Mouse (Mus musculus): Measurements from ENCODE around the gene 4930442H23Rik. TPM values are rescaled to one million over a fixed set of nuclear protein-coding genes. Genes with fewer than 3 reads are reported as not detected.
"Not testable (repeated sequence)": the region's sequence is repeated elsewhere in the genome, so short reads cannot be mapped to it uniquely, and the experiment has no call there.

4930442H23Rik gene
- polyA plus RNA-seq (2015; fragmentation: Nextera tagmentation; extraction: Ambion mirVana), result not detected in 2 replicates

- ATAC-seq, result no peak
- Histone ChIP-seq H3K4me1 (ENCODE audit: control insufficient read depth, insufficient read depth, low read depth, low read length) (peaks cover 14% of the 10 kb centered on the region), H3K27ac (ENCODE audit: low read depth, low read length) (peak within 1 kb of the TSS; percentile 93), H3K4me3 (ENCODE audit: low read length) (peak within 1 kb of the TSS; percentile 76), H3K9me3 (ENCODE audit: control insufficient read depth, low read length) (no peaks in the 10 kb centered on the region), H3K27me3 (replicated peaks; ENCODE audit: control insufficient read depth, insufficient read depth, low read length) (no peaks in the 10 kb centered on the region), H3K9ac (ENCODE audit: low read depth, low read length) (peak within 1 kb of the TSS; percentile 75), H3K4me2 (ENCODE audit: low read length) (peak within 1 kb of the TSS; percentile 69), H3K36me3 (ENCODE audit: control insufficient read depth, insufficient read depth, low read length) (peaks cover 45% of the 10 kb centered on the region)
- WGBS, result 88% methylated on average over 5 of the region's 5 CpGs
Observed at GRCm38 (mm10) chr10:81183805-81184204, at the start of gene 4930442H23Rik. 4930442H23Rik (minus strand) TSS chr10:81183849.

- 0% methylated on average over 22 of the region's 28 CpGs for whole genome bisulfite sequencing
- Histone ChIP-seq H3K27me3 (replicated peaks; ENCODE audit: control insufficient read depth, insufficient read depth, low read length) (0 out of 2 replicates have a peak, but pooled peaks cover 3% of the 10 kb centered on the region), H3K4me2 (ENCODE audit: low read length) (peak overlapping the region; percentile 76), H3K9ac (ENCODE audit: low read depth, low read length) (peak overlapping the region; percentile 90), H3K36me3 (ENCODE audit: control insufficient read depth, insufficient read depth, low read length) (peaks cover 3% of the 10 kb centered on the region; the same call in 1 of the 2 replicates), H3K4me3 (ENCODE audit: low read length) (peak overlapping the region; percentile 76), H3K9me3 (ENCODE audit: control insufficient read depth, low read length) (no peaks in the 10 kb centered on the region), H3K4me1 (ENCODE audit: control insufficient read depth, insufficient read depth, low read depth, low read length) (peaks cover 28% of the 10 kb centered on the region), H3K27ac (ENCODE audit: low read depth, low read length) (peak overlapping the region; percentile 67)
- peak; percentile 55 for ATAC-seq
Observed at GRCm38 (mm10) chr10:81233226-81233585, 49.6 kb upstream of the 4930442H23Rik start.

- Histone ChIP-seq H3K4me3 (ENCODE audit: low read length) (peak within 1 kb of the TSS; percentile 76), H3K9me3 (ENCODE audit: control insufficient read depth, low read length) (no peaks in the 10 kb centered on the region), H3K4me2 (ENCODE audit: low read length) (peak within 1 kb of the TSS; percentile 76), H3K27ac (ENCODE audit: low read depth, low read length) (peak within 1 kb of the TSS; percentile 67), H3K4me1 (ENCODE audit: control insufficient read depth, insufficient read depth, low read depth, low read length) (peaks cover 33% of the 10 kb centered on the region), H3K27me3 (replicated peaks; ENCODE audit: control insufficient read depth, insufficient read depth, low read length) (no peaks in the 10 kb centered on the region), H3K36me3 (ENCODE audit: control insufficient read depth, insufficient read depth, low read length) (peaks cover 3% of the 10 kb centered on the region; the same call in 1 of the 2 replicates), H3K9ac (ENCODE audit: low read depth, low read length) (peak within 1 kb of the TSS; percentile 90)
- 8% methylated on average over 29 of the region's 29 CpGs for WGBS
- peak; percentile 81 for ATAC-seq
Observed at GRCm38 (mm10) chr10:81232580-81233225, 49.1 kb upstream of the 4930442H23Rik start, which contains the start of gene Zfr2. Zfr2 (plus strand) TSS chr10:81233155.

GRCm38 (mm10) chr10:81231436-81231835 is 47.8 kb upstream of the 4930442H23Rik start:
- Histone ChIP-seq H3K27me3 (replicated peaks; ENCODE audit: control insufficient read depth, insufficient read depth, low read length) (no peaks in the 10 kb centered on the region), H3K4me1 (ENCODE audit: control insufficient read depth, insufficient read depth, low read depth, low read length) (peaks cover 33% of the 10 kb centered on the region), H3K9ac (ENCODE audit: low read depth, low read length) (peak overlapping the region; percentile 79), H3K4me3 (ENCODE audit: low read length) (peak overlapping the region; percentile 64), H3K9me3 (ENCODE audit: control insufficient read depth, low read length) (no peaks in the 10 kb centered on the region), H3K36me3 (ENCODE audit: control insufficient read depth, insufficient read depth, low read length) (peaks cover 3% of the 10 kb centered on the region; the same call in 1 of the 2 replicates), H3K27ac (ENCODE audit: low read depth, low read length) (peak overlapping the region; percentile 85), H3K4me2 (ENCODE audit: low read length) (peak overlapping the region; percentile 55)
- ATAC-seq, result no peak
- 37% methylated on average over 7 of the region's 7 CpGs for WGBS

DNA sequence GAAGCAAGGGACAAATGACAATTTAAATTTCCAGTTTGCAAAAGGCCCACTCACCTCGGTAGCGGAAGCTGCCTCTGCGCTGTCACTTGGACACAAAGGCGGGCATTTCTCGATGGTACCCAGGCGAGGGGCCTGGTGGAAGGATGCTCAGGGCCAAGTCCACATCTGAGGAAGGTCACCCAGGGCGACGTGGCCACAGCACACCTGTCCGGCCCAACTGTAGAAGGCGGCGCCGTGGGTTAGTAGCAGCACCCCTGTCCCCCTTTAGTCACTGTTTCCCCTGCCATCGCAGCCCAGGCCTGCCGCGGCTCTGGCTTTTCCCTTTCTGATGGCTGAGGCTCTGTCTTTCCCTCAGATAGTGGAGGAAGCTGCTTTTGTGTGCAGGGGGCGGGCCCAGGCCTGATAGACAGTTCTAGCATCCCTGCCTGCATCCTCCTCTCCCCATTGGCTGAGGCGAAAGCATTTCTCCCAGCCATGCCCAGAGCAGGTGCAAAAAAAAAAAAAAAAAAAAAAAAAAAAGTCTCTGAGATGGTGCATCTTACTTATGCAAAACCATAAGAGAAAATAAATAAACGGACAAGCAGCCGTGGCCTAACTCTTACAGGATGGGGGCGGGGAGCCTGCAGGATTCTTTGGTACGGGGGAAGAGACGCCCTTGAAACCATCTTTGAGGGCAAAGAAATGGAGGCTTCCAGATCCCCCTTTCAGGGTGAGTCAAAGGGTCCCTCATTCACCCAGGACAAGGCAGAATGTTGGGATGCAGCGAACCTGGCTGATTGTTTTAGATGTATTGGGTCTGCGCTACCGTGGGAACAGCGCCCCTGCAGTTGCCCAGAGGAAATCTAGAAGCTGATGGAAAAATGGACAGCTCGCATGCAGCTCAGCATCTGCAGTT is 47.0 kb upstream of the 4930442H23Rik start, which contains the start of gene Atcay:
Atcay (minus strand) TSS at position 396 of the 895 bp plus-strand sequence.
- peaks cover 3% of the 10 kb centered on the region; the same call in 1 of the 2 replicates for H3K36me3 ChIP-seq (ENCODE audit: control insufficient read depth, insufficient read depth, low read length)
- WGBS, result 5% methylated on average over 27 of the region's 27 CpGs
- H3K4me2 ChIP-seq (ENCODE audit: low read length), result peak within 1 kb of the TSS; percentile 55
- no peaks in the 10 kb centered on the region for H3K27me3 ChIP-seq (replicated peaks; ENCODE audit: control insufficient read depth, insufficient read depth, low read length)
- H3K9ac ChIP-seq (ENCODE audit: low read depth, low read length), result peak within 1 kb of the TSS; percentile 79
- H3K4me3 ChIP-seq (ENCODE audit: low read length), result peak within 1 kb of the TSS; percentile 64
- peak; percentile 89 for ATAC-seq
- peaks cover 33% of the 10 kb centered on the region for H3K4me1 ChIP-seq (ENCODE audit: control insufficient read depth, insufficient read depth, low read depth, low read length)
- H3K9me3 ChIP-seq (ENCODE audit: control insufficient read depth, low read length), result no peaks in the 10 kb centered on the region
- peak within 1 kb of the TSS; percentile 85 for H3K27ac ChIP-seq (ENCODE audit: low read depth, low read length)

DNA sequence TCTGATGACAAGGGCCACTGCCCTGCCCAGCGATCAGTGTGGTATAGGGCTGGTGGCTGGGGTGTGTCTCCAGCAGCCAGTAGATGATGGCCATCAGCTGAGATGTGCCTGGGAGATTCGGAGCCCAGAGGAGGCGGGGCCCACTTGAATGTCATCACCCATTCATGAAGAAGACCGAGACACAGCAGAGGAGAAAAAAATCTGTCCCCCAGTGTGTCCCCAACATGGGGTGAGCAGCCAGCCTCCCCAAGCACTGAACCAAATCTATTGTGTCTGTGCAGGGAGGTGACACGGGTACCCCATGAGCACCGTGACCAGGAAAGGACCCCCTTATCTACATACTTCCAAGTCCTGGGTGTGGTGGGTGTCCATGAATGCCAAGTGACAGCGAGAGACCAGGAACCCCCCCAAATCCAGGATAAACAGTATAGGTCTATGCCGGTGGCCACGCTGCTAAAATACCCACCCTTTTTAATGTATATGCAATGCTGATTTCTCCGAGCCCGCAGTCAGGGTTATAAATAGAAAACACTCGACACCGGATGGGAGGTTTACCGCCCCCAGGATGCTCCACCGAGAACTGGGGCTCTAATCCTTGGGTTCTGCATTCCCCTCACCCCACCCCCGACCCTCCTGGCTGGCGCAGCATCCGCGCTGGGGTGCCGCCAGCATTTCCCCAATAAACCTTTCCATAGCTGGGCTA is 46.2 kb upstream of the 4930442H23Rik start:
- Histone ChIP-seq H3K4me3 (ENCODE audit: low read length) (peak overlapping the region; percentile 64), H3K27me3 (replicated peaks; ENCODE audit: control insufficient read depth, insufficient read depth, low read length) (no peaks in the 10 kb centered on the region), H3K4me2 (ENCODE audit: low read length) (peak overlapping the region; percentile 55), H3K36me3 (ENCODE audit: control insufficient read depth, insufficient read depth, low read length) (no peaks in the 10 kb centered on the region; the same call in 1 of the 2 replicates), H3K9ac (ENCODE audit: low read depth, low read length) (peak overlapping the region; percentile 79), H3K4me1 (ENCODE audit: control insufficient read depth, insufficient read depth, low read depth, low read length) (peaks cover 33% of the 10 kb centered on the region), H3K9me3 (ENCODE audit: control insufficient read depth, low read length) (no peaks in the 10 kb centered on the region), H3K27ac (ENCODE audit: low read depth, low read length) (peak overlapping the region; percentile 85)
- 6% methylated on average over 20 of the region's 20 CpGs for WGBS
- peak; percentile 35 for ATAC-seq

GRCm38 (mm10) chr10:81223731-81224130 is 40.1 kb upstream of the 4930442H23Rik start:
- WGBS, result 77% methylated on average over 2 of the region's 2 CpGs

DNA sequence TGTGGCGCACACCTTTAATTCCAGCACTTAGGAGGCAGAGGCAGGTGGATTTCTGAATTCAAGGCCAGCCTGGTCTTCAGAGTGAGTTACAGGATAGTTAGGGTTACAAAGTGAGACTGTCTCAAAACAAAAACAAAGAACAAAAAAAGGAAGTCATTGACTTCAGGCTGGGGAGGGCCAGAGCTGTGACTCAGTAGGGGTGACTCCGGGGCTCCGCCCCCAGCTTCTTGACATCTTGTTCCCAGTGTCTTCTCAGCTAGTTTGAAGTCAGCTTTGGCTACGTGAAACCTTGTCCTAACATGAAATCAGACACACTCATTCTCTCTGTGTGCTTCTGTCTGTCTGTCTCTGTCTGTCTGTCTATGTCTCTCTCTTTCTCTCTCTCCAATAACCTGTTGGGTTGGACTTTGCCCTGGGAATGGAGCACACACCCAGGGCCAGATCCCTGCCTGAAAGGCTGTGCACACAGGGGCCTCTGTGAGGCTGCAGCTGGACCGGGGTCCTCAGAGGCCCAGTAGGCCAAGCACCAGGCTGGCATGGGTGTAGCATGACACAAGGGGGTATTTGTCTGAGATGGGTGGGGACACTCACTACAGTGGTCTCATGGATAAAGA is 37.9 kb upstream of the 4930442H23Rik start:
- Histone ChIP-seq H3K4me3 (ENCODE audit: low read length) (no peak overlapping the region), H3K9me3 (ENCODE audit: control insufficient read depth, low read length) (no peaks in the 10 kb centered on the region), H3K36me3 (ENCODE audit: control insufficient read depth, insufficient read depth, low read length) (peaks cover 30% of the 10 kb centered on the region), H3K27me3 (replicated peaks; ENCODE audit: control insufficient read depth, insufficient read depth, low read length) (no peaks in the 10 kb centered on the region), H3K27ac (ENCODE audit: low read depth, low read length) (no peak overlapping the region), H3K9ac (ENCODE audit: low read depth, low read length) (no peak overlapping the region), H3K4me2 (ENCODE audit: low read length) (no peak overlapping the region), H3K4me1 (ENCODE audit: control insufficient read depth, insufficient read depth, low read depth, low read length) (no peaks in the 10 kb centered on the region)
- ATAC-seq, result no peak
- 83% methylated on average over 5 of the region's 5 CpGs for WGBS

More at GRCm38 (mm10) chr10:81223731-81224130, 40.1 kb upstream of the 4930442H23Rik start:
- H3K27me3 ChIP-seq (replicated peaks; ENCODE audit: control insufficient read depth, insufficient read depth, low read length); H3K9ac ChIP-seq (ENCODE audit: low read depth, low read length); ATAC-seq; H3K4me3 ChIP-seq (ENCODE audit: low read length); H3K27ac ChIP-seq (ENCODE audit: low read depth, low read length); H3K9me3 ChIP-seq (ENCODE audit: control insufficient read depth, low read length); H3K4me1 ChIP-seq (ENCODE audit: control insufficient read depth, insufficient read depth, low read depth, low read length); H3K4me2 ChIP-seq (ENCODE audit: low read length): not testable (repeated sequence)
- H3K36me3 ChIP-seq (ENCODE audit: control insufficient read depth, insufficient read depth, low read length), result peaks cover 17% of the 10 kb centered on the region; the same call in 1 of the 2 replicates
